Mouse (Mus musculus): Measurements from ENCODE around the gene Tmem25. TPM values are rescaled to one million over a fixed set of nuclear protein-coding genes. Genes with fewer than 3 reads are reported as not detected.

Tmem25 gene
- 1.0 and 1.2 TPM in 2 replicates for polyA plus RNA-seq (2015; fragmentation: Nextera tagmentation; extraction: Ambion mirVana)

DNA sequence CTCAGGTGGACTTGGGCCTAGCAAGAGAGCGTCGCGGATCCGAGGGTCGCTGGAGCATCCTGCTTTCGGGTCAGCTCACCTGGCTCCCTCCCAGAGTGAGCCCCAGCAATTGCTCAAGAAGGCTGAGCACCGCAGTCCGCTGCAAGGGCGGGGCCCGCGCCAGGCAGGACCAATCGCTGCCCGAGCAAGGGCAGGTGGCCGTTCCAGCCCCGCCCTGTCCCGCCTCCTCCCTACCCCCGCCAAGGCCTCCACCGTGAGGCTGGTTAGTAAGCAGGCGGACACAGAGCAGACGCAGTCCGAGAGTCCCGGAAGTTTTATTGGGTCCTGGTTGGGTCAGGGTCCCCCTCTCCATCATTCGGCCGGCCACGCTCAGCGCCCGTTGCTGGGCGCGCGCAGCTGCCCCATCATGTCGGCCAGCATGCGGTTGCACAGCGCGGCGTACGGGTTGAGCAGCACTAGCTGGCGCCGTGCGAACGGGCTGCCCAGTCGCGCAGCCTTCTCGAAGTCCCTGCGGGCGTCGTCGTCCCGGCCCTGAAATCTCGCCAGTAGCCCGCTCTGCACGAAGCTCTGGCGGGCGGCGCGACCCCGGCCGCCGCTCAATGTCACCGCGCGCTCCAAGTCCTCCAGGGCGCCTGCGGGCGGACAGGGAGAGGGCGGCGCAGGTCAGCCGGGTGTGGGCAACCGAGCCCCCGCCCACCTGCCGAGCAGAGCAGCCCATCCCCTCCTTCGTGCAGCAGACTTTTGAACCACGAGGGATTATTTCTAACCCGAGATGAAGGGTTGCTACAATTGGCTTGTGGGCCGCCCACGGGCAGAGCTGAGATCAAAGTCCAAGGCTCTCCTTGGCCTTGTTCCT is at the start of gene Tmem25:
Tmem25 (minus strand) TSS at position 206 of the 856 bp plus-strand sequence.
- WGBS: under 1% methylated on average over 65 of the region's 75 CpGs
- peak within 1 kb of the TSS; percentile 60 for H3K4me3 ChIP-seq
- H3K4me1 ChIP-seq: peaks cover 16% of the 10 kb centered on the region
- peak within 1 kb of the TSS; percentile 41 for H3K9ac ChIP-seq
- peaks cover 32% of the 10 kb centered on the region for H3K27me3 ChIP-seq
- no peak within 1 kb of the TSS for H3K27ac ChIP-seq
- no peaks in the 10 kb centered on the region for H3K9me3 ChIP-seq
- H3K4me2 ChIP-seq: peak within 1 kb of the TSS; percentile 97
- H3K36me3 ChIP-seq: no peaks in the 10 kb centered on the region
- ATAC-seq (ENCODE audit: borderline replicate concordance, extremely low read depth, low FRiP score, low TSS enrichment): peak; percentile 91

DNA sequence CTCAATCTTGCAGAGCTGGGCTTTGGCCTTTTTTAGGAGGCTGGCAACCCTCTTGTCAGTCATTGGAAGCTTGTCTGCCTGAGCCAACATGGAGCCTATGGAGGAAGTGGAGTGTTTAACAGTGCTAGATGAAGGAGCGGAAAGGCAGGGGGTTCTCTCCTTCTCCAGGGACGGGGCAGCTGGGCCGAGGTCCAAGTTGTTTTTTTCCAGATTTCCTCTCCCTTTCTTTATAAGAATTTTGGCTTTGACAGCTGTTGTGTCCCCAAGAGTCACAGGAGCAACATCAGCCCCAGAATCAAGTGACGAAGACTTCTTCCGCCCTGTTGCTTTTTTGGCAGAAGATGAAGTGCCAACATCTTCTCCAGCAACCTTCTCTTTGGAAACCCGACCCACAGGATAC is 48.3 kb upstream of the Tmem25 start:
- Histone ChIP-seq H3K4me3 (no peak overlapping the region), H3K9me3 (no peaks in the 10 kb centered on the region), H3K4me2 (no peak overlapping the region), H3K27me3 (no peaks in the 10 kb centered on the region), H3K4me1 (no peaks in the 10 kb centered on the region), H3K9ac (no peak overlapping the region), H3K36me3 (peaks cover 76% of the 10 kb centered on the region), H3K27ac (no peak overlapping the region)
- WGBS: 71% methylated on average over 6 of the region's 6 CpGs
- ATAC-seq (ENCODE audit: borderline replicate concordance, extremely low read depth, low FRiP score, low TSS enrichment): no peak

DNA sequence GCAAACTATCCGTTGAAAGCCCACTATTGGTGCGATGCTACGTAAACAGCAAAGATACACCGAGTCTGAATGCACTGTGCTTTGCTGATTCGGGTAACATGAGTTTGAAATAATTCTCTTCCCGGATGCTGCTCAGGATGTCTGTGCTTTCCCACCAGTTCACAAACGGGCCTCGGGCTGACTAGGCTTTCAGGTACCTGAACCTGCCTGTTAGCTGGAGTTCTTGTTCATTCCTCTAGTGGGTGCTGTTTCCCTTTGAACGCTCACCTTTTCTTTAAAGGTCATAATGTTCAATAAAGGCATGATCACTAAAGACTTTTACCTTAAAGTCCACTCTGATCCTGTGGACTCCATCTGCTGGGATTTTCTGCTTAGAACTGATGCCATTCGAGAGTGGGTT is 42.1 kb upstream of the Tmem25 start:
- no peaks in the 10 kb centered on the region for H3K9me3 ChIP-seq
- no peak overlapping the region for H3K4me2 ChIP-seq
- no peak overlapping the region for H3K4me3 ChIP-seq
- WGBS: 85% methylated on average over 10 of the region's 10 CpGs
- no peak overlapping the region for H3K9ac ChIP-seq
- peaks cover 86% of the 10 kb centered on the region for H3K36me3 ChIP-seq
- no peak for ATAC-seq (ENCODE audit: borderline replicate concordance, extremely low read depth, low FRiP score, low TSS enrichment)
- H3K27ac ChIP-seq: no peak overlapping the region
- H3K4me1 ChIP-seq: no peaks in the 10 kb centered on the region
- no peaks in the 10 kb centered on the region for H3K27me3 ChIP-seq

DNA sequence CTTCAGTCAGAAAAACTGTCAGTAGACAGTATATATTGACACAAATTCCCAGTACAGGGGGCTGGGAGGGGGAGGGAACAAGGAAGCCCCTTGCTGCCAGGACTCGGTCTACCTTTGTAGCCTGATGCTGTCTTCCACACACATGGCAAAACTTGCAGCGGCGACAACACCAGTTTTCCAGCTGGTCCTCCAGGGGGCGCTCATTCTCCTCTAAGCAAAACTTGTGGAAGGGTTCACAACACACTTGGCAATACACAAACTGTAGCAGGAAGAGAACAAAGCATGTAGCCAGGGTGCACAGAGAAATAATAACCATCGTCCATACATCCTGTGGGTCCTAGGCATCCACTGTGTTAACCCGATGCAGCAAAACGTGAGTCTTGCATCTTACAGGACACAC is 37.3 kb upstream of the Tmem25 start:
- no peak for ATAC-seq (ENCODE audit: borderline replicate concordance, extremely low read depth, low FRiP score, low TSS enrichment)
- Histone ChIP-seq H3K36me3 (peaks cover 84% of the 10 kb centered on the region), H3K4me2 (no peak overlapping the region), H3K4me1 (no peaks in the 10 kb centered on the region), H3K27ac (no peak overlapping the region), H3K9me3 (no peaks in the 10 kb centered on the region), H3K27me3 (no peaks in the 10 kb centered on the region), H3K9ac (no peak overlapping the region), H3K4me3 (no peak overlapping the region)
- WGBS: 50% methylated on average over 7 of the region's 7 CpGs

DNA sequence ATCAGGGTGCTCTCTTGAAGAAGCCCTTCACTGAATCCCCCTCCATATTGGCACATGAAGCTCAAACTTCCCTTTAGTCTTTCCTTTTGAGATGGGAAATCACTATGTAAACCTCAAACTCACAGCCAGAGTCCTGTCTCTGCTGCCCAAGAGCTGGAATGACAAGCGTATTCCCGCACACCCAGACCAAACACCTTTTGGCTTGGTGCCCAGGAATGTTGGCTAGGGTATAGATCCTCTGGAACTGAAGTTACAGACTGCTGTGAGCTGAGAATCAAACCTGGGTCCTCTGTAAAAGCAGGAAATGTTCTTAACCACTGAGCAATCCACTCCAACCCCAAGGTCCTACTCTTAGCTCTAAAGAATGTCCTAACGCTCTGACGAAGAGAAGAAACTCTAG is 33.2 kb upstream of the Tmem25 start:
- Histone ChIP-seq H3K27me3 (no peaks in the 10 kb centered on the region), H3K4me1 (no peaks in the 10 kb centered on the region), H3K27ac (no peak overlapping the region), H3K9ac (no peak overlapping the region), H3K9me3 (no peaks in the 10 kb centered on the region), H3K4me2 (no peak overlapping the region), H3K4me3 (no peak overlapping the region), H3K36me3 (peaks cover 87% of the 10 kb centered on the region)
- no peak for ATAC-seq (ENCODE audit: borderline replicate concordance, extremely low read depth, low FRiP score, low TSS enrichment)
- 58% methylated on average over 4 of the region's 4 CpGs for WGBS

DNA sequence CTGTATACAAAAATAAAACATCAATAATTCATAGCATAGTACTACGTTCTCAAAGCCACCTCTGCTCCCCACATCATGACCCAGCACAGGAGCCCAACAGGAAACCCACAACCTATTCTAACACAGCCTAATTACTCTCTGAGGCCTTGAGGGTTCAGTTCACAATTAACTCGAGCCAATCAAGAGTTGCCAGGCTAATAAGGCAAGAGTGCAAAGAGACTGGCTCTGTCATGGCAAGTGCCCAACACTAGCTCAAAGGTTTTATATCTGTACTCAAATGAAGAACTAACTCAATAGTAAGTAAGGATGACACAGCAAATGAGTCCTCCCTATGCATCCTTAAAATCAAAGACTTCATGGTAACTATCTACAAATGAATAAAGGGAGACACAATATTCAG is 31.4 kb upstream of the Tmem25 start:
- 84% methylated on average over 2 of the region's 2 CpGs for WGBS
- ATAC-seq (ENCODE audit: borderline replicate concordance, extremely low read depth, low FRiP score, low TSS enrichment): no peak
- H3K27me3 ChIP-seq: no peaks in the 10 kb centered on the region

DNA sequence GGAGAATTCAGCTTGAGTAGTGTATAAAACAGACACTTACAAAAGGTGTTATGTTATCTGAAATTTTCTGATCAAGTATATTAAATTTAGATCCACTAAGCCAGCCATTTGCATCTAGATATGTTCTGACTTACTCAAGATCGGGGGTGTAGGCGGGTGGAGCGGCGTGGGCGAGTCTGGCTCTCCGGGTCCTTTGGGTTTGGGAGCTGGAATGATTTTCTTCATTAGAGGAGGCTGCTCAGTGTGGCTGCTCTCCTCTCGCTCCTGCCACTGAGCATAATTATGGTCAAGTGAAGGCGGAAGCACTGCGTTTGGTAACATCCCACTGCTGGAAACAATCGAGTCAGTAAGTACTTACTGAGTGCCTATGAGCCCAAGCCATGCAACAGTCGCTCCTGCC is 29.8 kb upstream of the Tmem25 start:
- Histone ChIP-seq H3K27ac (no peak overlapping the region), H3K9me3 (no peaks in the 10 kb centered on the region), H3K4me3 (no peak overlapping the region), H3K4me2 (no peak overlapping the region), H3K4me1 (no peaks in the 10 kb centered on the region), H3K36me3 (peaks cover 92% of the 10 kb centered on the region), H3K9ac (no peak overlapping the region), H3K27me3 (no peaks in the 10 kb centered on the region)
- 91% methylated on average over 11 of the region's 11 CpGs for WGBS
- ATAC-seq (ENCODE audit: borderline replicate concordance, extremely low read depth, low FRiP score, low TSS enrichment): no peak

More for the DNA sequence above, 31.4 kb upstream of the Tmem25 start:
- H3K9me3 ChIP-seq: no peaks in the 10 kb centered on the region
- peaks cover 92% of the 10 kb centered on the region for H3K36me3 ChIP-seq
- H3K4me2 ChIP-seq: no peak overlapping the region
- no peaks in the 10 kb centered on the region for H3K4me1 ChIP-seq
- H3K9ac ChIP-seq: no peak overlapping the region
- H3K4me3 ChIP-seq: no peak overlapping the region
- H3K27ac ChIP-seq: no peak overlapping the region

DNA sequence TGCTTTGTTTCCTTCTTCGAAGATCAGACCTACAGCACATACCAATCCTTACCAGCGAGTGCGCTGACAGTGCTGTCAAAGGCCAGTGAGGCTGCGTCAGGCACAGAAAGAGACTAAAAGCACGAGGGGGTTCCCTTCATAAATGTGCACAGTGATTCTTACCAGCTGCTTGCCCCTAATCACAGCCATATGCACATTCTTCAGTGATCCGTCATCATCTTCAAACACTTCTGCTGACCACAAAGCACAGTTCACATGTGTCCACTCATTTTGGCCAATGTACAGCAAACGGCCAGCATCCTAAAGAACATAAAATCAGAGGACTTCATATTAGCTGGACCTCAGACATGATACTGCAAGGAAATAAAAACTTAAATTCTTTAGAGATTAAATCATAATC is 27.6 kb upstream of the Tmem25 start:
- H3K4me3 ChIP-seq: no peak overlapping the region
- 65% methylated on average over 7 of the region's 7 CpGs for WGBS
- H3K9ac ChIP-seq: no peak overlapping the region
- no peak overlapping the region for H3K4me2 ChIP-seq
- H3K27ac ChIP-seq: no peak overlapping the region
- H3K36me3 ChIP-seq: peaks cover 93% of the 10 kb centered on the region
- no peaks in the 10 kb centered on the region for H3K4me1 ChIP-seq
- no peaks in the 10 kb centered on the region for H3K9me3 ChIP-seq
- no peak for ATAC-seq (ENCODE audit: borderline replicate concordance, extremely low read depth, low FRiP score, low TSS enrichment)
- no peaks in the 10 kb centered on the region for H3K27me3 ChIP-seq

DNA sequence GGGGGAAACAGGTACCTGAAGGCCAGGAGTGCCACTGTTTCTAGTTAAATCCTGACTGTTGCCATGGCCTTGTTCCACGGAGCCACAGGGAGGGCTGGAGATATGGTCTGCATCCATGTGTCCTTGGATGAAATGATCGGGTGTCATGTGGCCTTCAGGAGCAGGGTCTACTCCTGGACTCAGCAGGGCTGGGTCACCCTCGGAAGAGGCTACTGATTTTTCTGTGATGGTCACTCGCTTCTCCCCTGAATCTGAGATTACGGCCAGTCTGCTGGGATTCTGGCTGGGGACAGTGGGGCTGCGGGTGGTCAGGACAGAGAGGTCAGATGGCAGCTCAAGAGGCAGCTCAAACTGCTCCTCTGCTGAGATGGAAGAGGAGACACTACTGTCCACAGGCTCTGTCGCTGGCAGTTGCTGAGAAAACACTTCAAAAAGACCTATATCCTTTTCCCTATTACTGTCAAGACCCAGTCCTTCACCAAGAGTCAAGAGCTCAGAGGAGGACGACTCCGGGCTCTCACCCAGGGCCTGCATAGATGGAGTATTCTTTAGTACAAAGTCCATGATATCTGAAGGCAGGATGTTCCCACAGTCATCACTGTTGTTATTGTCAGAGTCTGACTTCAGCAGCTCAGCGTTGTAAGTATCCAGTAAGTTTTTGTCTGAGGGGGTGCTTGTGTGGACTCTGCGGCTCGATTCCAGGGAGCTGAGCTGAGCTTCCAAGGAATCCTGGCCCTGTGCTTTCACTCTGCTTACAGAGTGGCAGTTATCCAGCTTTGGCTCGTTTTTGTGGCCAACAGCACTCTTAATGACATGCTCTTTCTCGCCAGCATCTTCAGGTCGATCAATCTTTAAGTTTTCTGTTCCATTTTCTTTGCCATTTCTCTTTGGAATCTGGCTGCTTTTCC is 21.1 kb upstream of the Tmem25 start:
- Histone ChIP-seq H3K4me2 (no peak overlapping the region), H3K9ac (no peak overlapping the region), H3K27ac (no peak overlapping the region), H3K27me3 (no peaks in the 10 kb centered on the region), H3K4me1 (no peaks in the 10 kb centered on the region), H3K36me3 (peaks cover 99% of the 10 kb centered on the region), H3K9me3 (no peaks in the 10 kb centered on the region), H3K4me3 (no peak overlapping the region)
- ATAC-seq (ENCODE audit: borderline replicate concordance, extremely low read depth, low FRiP score, low TSS enrichment): no peak
- 89% methylated on average over 15 of the region's 15 CpGs for WGBS

DNA sequence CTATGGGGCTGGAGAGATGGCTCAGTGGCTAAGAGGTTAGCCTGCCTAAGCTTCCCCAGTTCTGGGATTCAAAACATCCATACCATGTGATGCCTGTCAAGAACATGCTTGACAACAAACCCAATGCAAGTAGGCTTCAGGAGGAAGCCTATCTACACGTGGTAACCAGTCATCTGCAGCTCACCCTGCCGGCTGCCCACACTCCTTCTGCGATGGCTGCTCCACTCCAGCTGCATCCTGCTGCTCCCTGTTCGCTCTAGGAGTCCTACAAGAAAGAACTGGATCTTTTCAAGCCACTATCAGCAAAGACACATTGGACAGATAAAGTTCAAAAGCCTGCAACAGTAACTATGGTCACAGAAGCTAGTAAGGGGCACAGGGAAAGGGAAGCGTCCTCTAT is 18.4 kb upstream of the Tmem25 start:
- H3K27ac ChIP-seq: no peak overlapping the region
- H3K4me1 ChIP-seq: no peaks in the 10 kb centered on the region

DNA sequence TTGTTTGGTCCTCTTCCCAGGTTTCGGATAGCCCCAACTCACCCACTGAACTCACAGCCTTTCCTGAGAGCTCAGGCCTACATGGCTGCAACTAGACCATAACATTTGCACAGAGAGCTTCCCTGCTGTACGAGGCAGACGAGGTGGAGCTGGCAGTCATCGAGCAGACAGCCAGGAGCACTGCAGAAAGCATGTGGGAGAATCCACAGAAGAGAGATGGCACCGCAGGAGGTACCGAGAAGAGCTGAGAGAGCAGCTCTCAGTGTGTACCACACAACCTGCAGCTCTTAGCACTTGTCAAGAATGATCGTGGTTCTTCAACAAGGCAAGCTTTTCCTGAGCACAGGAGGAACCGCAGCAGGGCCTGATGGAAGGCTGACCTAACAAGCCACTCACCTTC is 15.1 kb upstream of the Tmem25 start:
- WGBS: 92% methylated on average over 8 of the region's 8 CpGs
- Histone ChIP-seq H3K27me3 (no peaks in the 10 kb centered on the region), H3K4me2 (no peak overlapping the region)

More for the DNA sequence above, 18.4 kb upstream of the Tmem25 start:
- no peaks in the 10 kb centered on the region for H3K27me3 ChIP-seq
- H3K4me2 ChIP-seq: no peak overlapping the region
- WGBS: 88% methylated on average over 5 of the region's 5 CpGs
- peaks cover 99% of the 10 kb centered on the region for H3K36me3 ChIP-seq
- no peaks in the 10 kb centered on the region for H3K9me3 ChIP-seq
- H3K9ac ChIP-seq: no peak overlapping the region
- no peak for ATAC-seq (ENCODE audit: borderline replicate concordance, extremely low read depth, low FRiP score, low TSS enrichment)
- H3K4me3 ChIP-seq: no peak overlapping the region

DNA sequence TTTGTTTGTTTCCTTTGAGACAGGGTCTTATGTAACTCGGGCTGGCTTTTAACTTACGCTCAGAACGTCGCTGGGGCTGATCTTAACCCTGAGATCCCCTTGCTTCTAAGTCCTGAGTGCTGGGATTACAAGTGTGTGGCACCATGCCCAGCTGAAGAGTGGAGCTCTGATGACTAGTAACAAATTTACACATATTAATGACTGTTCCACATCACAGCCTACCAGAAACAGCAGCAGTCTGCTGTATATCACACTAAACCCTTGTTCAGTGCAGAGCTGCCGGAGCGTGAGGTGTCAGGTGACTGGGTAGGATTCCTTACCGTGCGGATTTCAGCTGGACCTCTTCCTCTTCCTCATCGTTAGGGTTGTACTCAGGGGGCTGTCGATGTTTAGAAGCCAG is 11.2 kb upstream of the Tmem25 start:
- H3K9ac ChIP-seq: no peak overlapping the region
- no peaks in the 10 kb centered on the region for H3K27me3 ChIP-seq
- peaks cover 88% of the 10 kb centered on the region for H3K36me3 ChIP-seq
- H3K9me3 ChIP-seq: no peaks in the 10 kb centered on the region
- H3K4me2 ChIP-seq: no peak overlapping the region
- no peak for ATAC-seq (ENCODE audit: borderline replicate concordance, extremely low read depth, low FRiP score, low TSS enrichment)
- no peaks in the 10 kb centered on the region for H3K4me1 ChIP-seq
- H3K27ac ChIP-seq: no peak overlapping the region
- H3K4me3 ChIP-seq: no peak overlapping the region
- WGBS: 81% methylated on average over 10 of the region's 10 CpGs

More for the DNA sequence above, 15.1 kb upstream of the Tmem25 start:
- Histone ChIP-seq H3K4me1 (no peaks in the 10 kb centered on the region), H3K36me3 (peaks cover 95% of the 10 kb centered on the region), H3K9me3 (no peaks in the 10 kb centered on the region), H3K4me3 (no peak overlapping the region), H3K9ac (no peak overlapping the region), H3K27ac (no peak overlapping the region)
- ATAC-seq (ENCODE audit: borderline replicate concordance, extremely low read depth, low FRiP score, low TSS enrichment): no peak
